Mouse (Mus musculus) adrenal gland, adult 2 months (tissue): ENCODE results near the gene Mob3a. TPM values are rescaled to one million over a fixed set of nuclear protein-coding genes. Genes with fewer than 3 reads are reported as not detected.

Experiments used
- DNase-seq: peaks from one replicate; pipeline ENCODE4 v3.0.0; 2021
- long read RNA-seq: library from polyadenylated mRNA; stranded (forward); transcript quantifications from one replicate; pipeline ENCODE4 v2.0.0, GENCODE M21; 2021
- polyA plus RNA-seq: library from polyadenylated mRNA; depleted of rRNA; stranded (reverse); fragments of >200 nt; gene quantifications from 2 replicates; pipeline ENCODE4 v1.2.3, GENCODE M21; 2012; rRNA removed
- total RNA-seq, 2 experiments: library from RNA; stranded (reverse); gene quantifications; 2 replicates each; pipeline ENCODE4 v1.2.3; 2021

The Mob3a gene
- total RNA-seq (10 to 100 TPM; 18.0 to 19.4 TPM), polyA plus RNA-seq (22.5 and 27.1 TPM in 2 replicates)
- long read RNA-seq, transcript Mob3a-201 (4 exons, 2,682 nt) = major isoform, 24 of 30 reads
- long read RNA-seq, partial matches to known transcripts = 2 of 30 reads
- long read RNA-seq, other reads (novel, unspliced or antisense) = 4 of 30 reads

DNA sequence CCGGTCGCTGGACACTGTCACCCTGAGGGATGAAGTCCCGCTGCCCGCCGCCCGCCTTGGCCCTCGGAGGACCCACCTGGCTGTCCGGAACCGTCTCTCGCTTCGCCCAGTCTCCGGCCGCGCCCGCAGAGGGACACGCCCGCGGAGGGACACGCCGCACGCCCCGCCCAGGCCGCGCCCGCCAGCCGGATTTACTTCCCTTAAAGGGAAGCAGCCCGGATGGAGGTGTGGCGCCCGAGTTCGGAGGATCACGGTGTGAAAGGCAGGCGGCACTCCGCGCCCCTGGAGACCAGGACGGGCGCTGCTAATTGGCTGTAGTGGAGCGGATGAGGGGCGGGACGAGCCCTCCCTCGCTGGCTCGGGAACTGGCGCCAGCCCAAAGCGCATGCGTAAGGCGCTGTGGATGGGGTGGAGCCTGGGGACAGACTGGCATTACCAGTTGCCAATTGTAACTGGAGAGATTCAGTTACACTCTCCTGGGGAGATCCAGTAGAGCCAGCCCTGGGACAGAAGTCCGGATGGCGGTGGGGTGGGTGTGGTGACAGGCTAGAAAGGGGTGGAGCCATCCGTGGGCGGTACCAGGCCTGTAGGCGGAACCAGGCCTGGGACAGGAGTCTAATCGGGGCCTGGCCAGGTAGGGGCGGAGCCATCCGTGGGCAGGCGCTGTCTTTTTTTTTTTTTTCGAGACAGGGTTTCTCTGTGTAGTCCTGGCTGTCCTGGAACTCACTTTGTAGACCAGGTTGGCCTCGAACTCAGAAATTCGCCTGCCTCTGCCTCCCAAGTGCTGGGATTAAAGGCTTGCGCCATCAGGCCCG is at the start of gene Mob3a, which contains the start of gene Izumo4:
TSS of gene Mob3a (minus strand) at position 257 of the 815 bp plus-strand sequence.
TSS of gene Izumo4 (plus strand) at position 464 of the 815 bp plus-strand sequence.
- DNase-seq = peak; percentile 100

- DNase-seq = peak; percentile 85
Measured at GRCm38 (mm10) chr10:80751188-80751832, 49.5 kb upstream of the Mob3a start.

- DNase-seq = peak; percentile 65
Measured at GRCm38 (mm10) chr10:80748609-80749008, 46.8 kb upstream of the Mob3a start.

- peak; percentile 82 for DNase-seq
Measured at GRCm38 (mm10) chr10:80747410-80747809, 45.6 kb upstream of the Mob3a start.

- DNase-seq = peak; percentile 82
Measured at GRCm38 (mm10) chr10:80744262-80744661, 42.5 kb upstream of the Mob3a start.

- peak; percentile 99 for DNase-seq
Measured at GRCm38 (mm10) chr10:80742180-80742978, 40.6 kb upstream of the Mob3a start, which contains the start of gene Ap3d1. TSS of gene Ap3d1 (minus strand) at chr10:80742264.

- no peak for DNase-seq
Measured at GRCm38 (mm10) chr10:80741634-80742179, 39.9 kb upstream of the Mob3a start.

DNA sequence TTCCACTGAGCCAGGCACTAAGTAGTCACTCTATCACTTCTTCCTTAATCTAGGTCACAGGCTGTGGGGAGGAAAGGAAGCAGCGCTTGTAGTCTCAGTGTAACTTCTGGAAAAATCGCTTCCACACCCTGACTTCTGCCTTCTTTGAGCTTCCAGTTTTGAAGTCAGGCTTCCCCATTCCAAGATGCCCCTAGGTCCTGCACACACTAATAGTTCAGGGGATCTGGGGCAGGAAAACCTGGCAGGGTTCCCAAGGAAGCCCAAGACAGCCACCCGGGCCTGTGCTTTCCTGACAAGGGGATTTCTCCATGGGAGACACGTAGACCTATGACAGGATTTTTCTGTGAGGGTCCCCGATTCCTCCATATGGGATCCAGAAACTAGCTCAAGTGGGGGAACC is 39.4 kb upstream of the Mob3a start:
- DNase-seq = peak; percentile 56

DNA sequence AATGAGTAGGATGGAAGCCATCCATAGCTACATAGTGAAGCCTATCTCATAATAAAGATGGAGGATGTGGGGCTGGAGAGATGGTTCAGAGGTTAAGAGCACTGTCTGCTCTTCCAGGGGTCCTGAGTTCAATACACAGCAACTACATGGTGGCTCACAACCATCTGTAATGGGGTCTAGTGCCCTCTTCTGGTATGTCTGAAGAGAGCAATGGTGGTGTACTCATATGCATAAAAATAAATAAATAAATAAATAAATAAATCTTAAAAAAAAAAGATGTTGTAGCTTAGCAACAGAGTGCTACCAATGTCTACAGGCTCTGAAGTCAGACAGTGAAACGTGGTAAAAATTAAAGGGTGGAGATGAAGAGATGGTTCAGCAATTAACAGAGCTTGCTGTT is 36.9 kb upstream of the Mob3a start:
- DNase-seq = no peak

GRCm38 (mm10) chr10:80736731-80737130 is 35.0 kb upstream of the Mob3a start:
- peak; percentile 68 for DNase-seq

GRCm38 (mm10) chr10:80732611-80733101 is 30.9 kb upstream of the Mob3a start:
- no peak for DNase-seq

- no peak for DNase-seq
Measured at GRCm38 (mm10) chr10:80727369-80728127, 25.8 kb upstream of the Mob3a start.

DNA sequence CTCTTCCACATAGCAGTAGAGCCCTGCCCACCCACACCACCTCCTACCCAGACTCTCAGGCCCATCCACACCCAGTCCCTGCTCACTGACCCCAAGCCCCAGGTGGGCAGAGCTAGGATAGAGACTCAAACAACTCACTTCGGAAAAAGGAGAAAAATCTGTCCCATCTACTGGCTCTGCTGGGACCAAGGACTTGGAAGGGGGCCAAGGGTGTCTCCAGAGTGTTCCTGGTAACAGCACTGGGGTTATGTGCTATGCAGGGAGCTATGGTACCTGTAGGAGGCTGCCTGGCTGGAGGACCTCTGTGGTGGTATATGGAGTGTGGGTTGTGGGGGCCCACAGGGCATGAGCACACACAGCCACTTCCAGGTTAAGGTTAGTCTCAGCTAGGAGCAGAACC is 15.5 kb upstream of the Mob3a start:
- DNase-seq = peak; percentile 63

GRCm38 (mm10) chr10:80710834-80711233 is 9.1 kb upstream of the Mob3a start:
- DNase-seq = peak; percentile 52

DNA sequence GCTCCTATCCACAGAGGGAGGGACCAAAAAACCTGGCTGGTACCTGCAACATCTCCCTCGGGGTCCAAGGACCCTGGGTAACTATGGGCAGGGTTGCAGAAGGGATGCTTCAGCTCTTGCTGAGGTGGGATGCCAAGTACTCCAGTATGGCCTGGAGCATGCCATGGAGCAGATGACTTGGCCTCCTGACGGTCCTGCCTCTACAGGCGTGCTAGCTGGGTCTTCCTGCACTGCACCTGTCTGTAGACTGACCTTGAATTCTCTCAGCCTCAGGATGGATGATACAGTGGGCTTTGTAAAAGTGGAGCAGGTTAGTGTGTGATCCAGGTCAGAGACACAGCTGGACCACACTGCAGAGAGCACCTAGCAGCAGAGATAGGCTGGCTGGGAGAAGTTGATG is 3.7 kb upstream of the Mob3a start:
- DNase-seq = no peak

GRCm38 (mm10) chr10:80705033-80705432 is 3.3 kb upstream of the Mob3a start:
- no peak for DNase-seq

DNA sequence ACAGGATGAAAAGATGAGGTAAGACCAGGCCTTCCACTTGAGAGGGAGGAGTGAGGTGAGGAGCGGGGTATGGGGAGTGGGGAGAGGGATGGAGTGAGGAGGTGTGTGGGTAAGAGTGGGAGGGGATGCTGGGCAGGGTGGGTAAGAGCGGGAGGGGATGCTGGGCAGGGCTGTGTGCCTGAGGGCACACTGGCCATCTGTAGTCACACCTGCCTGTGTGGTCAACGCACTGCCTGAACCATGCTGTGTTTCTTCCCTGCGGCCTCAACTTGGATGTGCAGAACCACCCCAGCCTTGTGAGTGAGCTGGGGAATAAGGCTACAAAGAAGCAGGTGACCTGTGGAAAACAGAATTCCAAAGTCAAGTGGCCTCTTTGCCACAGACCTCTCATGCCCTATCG is 2.6 kb upstream of the Mob3a start:
- DNase-seq = no peak

- DNase-seq = no peak
Measured at GRCm38 (mm10) chr10:80703643-80704042, 1.9 kb upstream of the Mob3a start.

- DNase-seq = peak; percentile 98
Measured at GRCm38 (mm10) chr10:80702536-80703390, 986 bp upstream of the Mob3a start.

- no peak for DNase-seq
Measured at GRCm38 (mm10) chr10:80700732-80701131, 1.0 kb downstream of the Mob3a start.
